Mouse (Mus musculus): ENCODE results near the gene Efnb3.

Efnb3 gene

GRCm38 (mm10) chr11:69559851-69560765 is at the start of gene Efnb3:
Gene Efnb3 (minus strand): TSS chr11:69560205.
- peak in 1 of 2 experiments; percentile 31 for DNase-seq (ENCODE audit: low spot score in 2 of 2)

DNA sequence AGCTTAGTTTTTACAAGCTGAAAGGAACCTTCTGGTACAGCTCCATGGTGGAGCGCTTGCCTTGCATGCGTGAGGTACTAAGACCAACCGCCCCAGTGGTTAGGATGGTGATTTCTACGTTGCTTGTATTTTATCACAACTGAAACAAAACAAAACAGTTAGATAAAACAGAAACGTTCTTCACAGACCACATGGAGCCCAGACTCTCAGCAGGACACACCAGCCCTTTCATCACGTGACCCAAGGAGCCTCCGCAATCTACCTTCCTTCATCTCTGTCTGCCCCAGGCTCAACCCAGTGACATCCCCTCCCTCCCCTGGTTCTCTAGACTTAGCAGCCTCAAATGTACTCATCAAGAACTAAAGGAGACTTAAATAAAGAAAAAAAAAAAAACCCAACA is 49.4 kb upstream of the Efnb3 start:
- no peak for DNase-seq (ENCODE audit: low spot score in 2 of 2)

- no peak for DNase-seq (ENCODE audit: low spot score in 2 of 2)
Observed at GRCm38 (mm10) chr11:69608525-69608924, 48.5 kb upstream of the Efnb3 start.

DNA sequence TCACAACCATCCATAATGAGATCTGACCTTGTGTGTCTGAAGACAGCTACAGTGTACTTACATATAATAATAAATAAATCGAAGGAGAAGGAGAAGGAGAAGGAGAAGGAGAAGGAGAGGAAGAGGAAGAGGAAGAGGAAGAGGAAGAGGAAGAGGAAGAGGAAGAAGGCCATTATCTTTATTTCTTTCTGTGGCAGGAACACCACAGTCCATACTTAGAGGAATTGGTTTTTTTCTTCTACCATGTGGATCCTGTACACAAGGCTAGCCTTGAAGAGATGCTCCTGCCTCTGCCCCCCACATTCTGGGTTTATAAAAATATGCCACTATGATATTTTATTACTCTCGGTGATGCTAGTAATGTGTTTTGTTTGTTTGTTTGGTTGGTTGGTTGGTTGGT is 46.8 kb upstream of the Efnb3 start:
- no peak for DNase-seq (ENCODE audit: low spot score in 2 of 2)

DNA sequence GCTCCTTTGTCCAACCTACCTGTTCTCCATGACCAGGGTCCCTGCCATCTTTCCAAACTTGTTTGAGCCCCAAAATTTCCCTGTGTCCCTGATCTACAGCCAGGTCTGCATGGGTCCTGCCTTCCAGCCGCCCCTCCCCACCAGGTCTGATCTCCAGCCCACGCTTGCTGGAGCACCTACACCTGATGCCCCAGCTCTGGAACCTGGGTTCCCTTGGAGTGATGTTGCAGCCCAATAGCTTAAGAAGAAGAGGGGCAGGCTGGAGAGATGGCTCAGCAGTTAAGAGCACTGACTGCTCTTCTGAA is 46.4 kb upstream of the Efnb3 start:
- DNase-seq (ENCODE audit: low spot score in 2 of 2), result no peak

- DNase-seq (ENCODE audit: low spot score in 2 of 2), result peak; percentile 76 to 80
Observed at GRCm38 (mm10) chr11:69605726-69606490, 45.9 kb upstream of the Efnb3 start, which contains the start of gene Atp1b2. Gene Atp1b2 (minus strand): TSS chr11:69605942.

- peak in 1 of 2 experiments; percentile 38 for DNase-seq (ENCODE audit: low spot score in 2 of 2)
Observed at GRCm38 (mm10) chr11:69604795-69605664, 45.0 kb upstream of the Efnb3 start.

DNA sequence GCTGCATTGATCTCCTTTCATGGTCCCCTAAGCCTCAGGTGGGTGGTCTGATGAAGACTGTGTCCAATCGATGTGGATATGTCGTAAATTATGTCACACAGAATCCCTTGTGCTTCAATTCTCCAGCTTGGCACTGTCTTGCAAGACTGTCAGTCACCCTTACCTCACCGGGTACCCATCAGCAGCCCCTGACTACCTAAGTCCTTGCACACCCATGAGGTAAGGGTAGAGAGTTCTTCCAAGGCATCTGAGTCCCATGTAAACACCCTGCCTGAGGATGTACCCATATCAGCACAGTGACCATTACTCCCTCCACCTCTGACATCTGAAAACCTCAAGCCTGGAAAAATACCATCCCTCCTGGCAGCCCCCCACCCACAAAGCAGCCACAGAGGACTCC is 44.3 kb upstream of the Efnb3 start:
- peak in 1 of 2 experiments; percentile 32 for DNase-seq (ENCODE audit: low spot score in 2 of 2)

- no peak for DNase-seq (ENCODE audit: low spot score in 2 of 2)
Observed at GRCm38 (mm10) chr11:69603516-69603915, 43.5 kb upstream of the Efnb3 start.

DNA sequence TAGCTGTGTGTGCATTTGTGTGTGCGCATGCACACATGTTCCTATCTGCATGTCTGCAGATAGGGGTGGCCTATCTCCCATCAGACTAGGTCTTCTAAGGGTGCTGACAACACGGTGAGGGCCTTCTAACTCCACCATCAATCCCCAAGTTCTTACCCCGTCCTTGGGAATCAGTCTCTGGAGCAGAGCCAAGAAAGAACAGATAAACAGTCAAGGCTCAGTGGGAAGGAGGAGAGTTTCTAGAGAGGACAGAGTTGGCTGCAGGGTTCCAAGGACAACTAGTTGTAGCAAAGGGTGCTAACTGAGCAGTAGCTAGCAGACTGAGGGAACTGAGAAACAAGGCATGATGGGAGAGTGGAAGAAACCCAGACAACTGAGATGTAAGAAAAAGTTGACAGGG is 41.8 kb upstream of the Efnb3 start:
- DNase-seq (ENCODE audit: low spot score in 2 of 2), result no peak

GRCm38 (mm10) chr11:69600098-69600497 is 40.1 kb upstream of the Efnb3 start:
- peak; percentile 72 to 74 for DNase-seq (ENCODE audit: low spot score in 2 of 2)

- no peak for DNase-seq (ENCODE audit: low spot score in 2 of 2)
Observed at GRCm38 (mm10) chr11:69599436-69599835, 39.4 kb upstream of the Efnb3 start.

DNA sequence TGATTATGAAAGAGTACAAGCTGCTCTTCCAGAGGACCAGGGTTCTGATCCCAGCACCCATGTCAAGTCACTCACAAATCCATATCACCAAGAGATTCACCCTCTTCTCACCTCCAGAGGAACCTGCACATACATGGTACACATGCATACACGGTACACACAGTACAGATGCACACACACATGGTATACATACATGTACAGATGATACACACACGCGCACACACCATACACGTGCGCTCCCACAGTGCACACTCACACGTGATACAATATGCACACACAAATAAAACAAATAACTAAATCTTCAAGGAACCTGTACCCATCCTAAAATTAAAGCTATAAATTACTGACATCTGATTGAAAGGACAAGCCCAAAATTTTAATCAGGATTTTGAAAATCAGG is 34.8 kb upstream of the Efnb3 start:
- no peak for DNase-seq (ENCODE audit: low spot score in 2 of 2)

GRCm38 (mm10) chr11:69592799-69593198 is 32.8 kb upstream of the Efnb3 start:
- no peak for DNase-seq (ENCODE audit: low spot score in 2 of 2)

DNA sequence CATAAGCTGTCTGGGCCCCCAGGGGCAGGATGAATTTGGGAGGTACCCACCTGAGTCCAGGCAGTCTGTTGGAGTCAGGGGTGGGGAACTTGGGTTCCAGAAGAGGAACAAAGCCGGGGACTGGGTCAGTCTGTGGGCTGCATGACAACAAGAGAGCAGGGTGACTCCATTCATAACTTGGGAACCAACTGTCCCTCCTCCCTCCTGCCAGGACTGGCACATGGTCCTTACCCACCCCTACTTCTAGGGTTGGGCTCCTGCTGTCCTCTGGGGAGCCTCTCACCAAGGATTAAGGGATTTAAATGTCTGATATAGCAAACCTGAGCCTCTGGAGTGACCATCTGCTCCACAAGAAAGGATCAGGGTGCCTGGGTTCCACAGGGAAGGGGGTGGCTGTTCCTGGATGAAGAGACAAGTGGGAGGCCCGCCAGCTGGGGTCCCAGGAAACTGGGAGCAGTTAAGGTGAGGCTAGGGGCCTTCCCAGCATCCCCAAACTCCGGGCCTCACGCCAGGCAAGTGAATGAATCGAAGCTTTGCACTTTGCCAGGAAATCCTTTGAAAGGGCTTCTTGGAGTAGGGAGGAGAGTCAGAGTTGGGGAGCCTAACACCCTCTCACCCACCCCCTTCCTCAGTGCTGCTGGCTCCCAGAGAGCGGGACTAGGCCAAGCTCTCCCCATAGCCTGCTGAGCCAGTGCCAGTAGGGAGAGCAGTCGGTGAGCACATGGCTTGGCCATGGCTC is 32.1 kb upstream of the Efnb3 start:
- DNase-seq (ENCODE audit: low spot score in 2 of 2), result peak; percentile 57 to 71

DNA sequence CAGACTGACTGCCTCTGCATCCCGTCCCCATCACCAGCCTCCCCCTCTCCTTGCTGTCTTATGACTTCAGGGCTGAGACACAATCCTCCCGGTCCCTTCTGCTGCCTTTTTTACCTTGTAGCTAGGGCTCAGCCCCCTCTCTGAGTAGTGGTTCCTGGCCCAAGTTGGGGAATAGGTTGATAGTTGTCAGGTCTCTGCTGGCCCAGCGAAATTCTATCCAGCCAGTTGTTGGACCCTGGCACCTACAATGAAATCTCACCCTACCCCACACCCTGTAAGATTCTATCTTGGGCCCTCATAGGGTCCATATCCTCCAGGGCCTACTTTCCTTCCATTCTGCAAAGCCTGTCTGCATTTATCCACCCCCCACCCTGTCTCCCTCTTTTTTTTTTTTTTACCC is 31.4 kb upstream of the Efnb3 start:
- no peak for DNase-seq (ENCODE audit: low spot score in 2 of 2)

DNA sequence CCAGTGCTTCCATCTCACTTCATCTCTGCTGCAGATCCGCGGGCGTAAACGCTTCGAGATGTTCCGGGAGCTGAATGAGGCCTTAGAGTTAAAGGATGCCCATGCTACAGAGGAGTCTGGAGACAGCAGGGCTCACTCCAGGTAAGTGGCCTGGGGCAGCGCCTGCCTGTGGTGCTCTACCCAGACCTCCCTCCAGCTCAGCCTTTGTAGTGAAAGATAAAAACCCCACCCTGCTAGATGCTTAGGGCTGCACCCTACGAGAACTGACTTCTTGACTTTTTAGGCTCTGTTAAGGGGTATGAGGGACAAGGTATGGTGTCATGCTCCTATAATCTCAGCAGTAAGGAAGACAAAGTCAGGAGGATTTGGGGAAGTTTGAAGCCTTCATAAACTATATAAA is 30.6 kb upstream of the Efnb3 start:
- DNase-seq (ENCODE audit: low spot score in 2 of 2), result no peak

DNA sequence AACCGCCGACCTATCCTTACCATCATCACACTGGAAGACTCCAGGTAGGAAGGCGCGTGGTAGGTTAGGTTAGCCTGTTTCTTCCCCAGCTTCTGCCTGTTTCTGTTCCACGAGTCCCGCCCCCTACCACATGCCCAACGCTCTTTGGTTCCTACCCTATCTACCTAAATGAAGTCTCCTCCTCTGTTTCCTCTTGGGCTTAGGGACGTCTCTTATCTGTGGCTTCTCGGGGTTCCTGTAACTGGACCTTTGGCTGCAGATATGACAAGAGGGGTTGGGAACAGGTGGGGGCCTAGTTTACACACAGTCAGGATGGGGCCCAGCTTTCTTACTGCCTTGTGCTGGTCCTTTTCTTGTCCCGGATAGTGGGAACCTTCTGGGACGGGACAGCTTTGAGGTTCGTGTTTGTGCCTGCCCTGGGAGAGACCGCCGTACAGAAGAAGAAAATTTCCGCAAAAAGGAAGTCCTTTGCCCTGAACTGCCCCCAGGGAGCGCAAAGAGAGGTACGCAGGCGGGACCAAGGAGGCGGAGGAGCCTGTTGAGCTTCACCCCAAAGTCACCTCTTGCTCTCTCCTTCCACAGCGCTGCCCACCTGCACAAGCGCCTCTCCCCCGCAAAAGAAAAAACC is 29.3 kb upstream of the Efnb3 start:
- no peak for DNase-seq (ENCODE audit: low spot score in 2 of 2)

GRCm38 (mm10) chr11:69585718-69586325 is 25.8 kb upstream of the Efnb3 start:
- DNase-seq (ENCODE audit: low spot score in 2 of 2), result no peak

GRCm38 (mm10) chr11:69584937-69585336 is 24.9 kb upstream of the Efnb3 start:
- no peak for DNase-seq (ENCODE audit: low spot score in 2 of 2)

Measured in right cerebral cortex, adult 2 months (tissue).